Mouse (Mus musculus): Measurements from ENCODE around the gene Hils1.

- no peak for TF ChIP-seq CTCF (IDR thresholded peaks at IDR 0.05)
- 0 out of 2 replicates have a peak, but pooled peaks have one; percentile 28 for TF ChIP-seq POLR2A (IDR thresholded peaks at IDR 0.05; ENCODE audit: insufficient read depth, low read depth, low read length)
Measured at GRCm38 (mm10) chr11:94997596-94997995, 30.2 kb downstream of the Hils1 start.

Measured in heart, adult 2 months (tissue).